Mouse (Mus musculus) telencephalon, adult 2 months (tissue): ENCODE measurements around the gene Sac3d1.

Experiments used
- DNase-seq: peaks from one replicate; pipeline ENCODE4 v3.0.0-alpha.2; 2011; ENCODE audit warnings: low read depth, low spot score

Gene Sac3d1

DNA sequence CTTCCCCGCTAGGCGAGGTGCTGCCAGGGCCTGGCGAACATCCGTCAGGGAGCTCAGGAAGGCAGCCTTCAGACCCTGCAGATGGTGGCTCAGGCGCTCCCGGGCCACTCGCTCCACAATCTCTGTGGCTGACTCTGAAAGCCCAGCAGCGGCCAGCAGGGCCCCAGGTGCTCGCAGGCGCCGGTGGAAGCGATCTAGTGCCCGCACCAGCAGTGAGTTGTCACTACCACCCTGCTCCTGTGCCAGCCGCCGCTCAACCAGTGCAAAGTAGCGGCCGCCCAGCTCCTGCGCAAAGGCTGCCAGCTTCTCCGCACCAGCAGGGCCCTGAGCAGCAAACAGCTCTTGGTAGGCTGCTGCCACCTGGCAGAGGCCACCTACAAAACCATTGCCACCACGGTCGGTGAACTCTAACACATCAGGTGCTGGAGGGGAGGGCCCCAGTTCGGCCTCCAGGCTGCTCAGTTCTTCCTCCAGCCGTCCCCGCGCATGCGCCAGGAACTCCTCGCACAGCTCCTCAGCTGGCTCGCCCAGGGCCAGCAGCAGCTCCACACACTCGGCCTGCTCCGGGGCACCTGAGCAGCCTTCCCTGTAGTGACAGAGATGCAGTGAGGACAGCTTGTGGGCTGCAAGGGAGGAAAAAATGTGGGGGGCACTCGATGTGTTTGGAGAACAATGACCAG is 47.7 kb downstream of the Sac3d1 start:
- no peak for DNase-seq

DNA sequence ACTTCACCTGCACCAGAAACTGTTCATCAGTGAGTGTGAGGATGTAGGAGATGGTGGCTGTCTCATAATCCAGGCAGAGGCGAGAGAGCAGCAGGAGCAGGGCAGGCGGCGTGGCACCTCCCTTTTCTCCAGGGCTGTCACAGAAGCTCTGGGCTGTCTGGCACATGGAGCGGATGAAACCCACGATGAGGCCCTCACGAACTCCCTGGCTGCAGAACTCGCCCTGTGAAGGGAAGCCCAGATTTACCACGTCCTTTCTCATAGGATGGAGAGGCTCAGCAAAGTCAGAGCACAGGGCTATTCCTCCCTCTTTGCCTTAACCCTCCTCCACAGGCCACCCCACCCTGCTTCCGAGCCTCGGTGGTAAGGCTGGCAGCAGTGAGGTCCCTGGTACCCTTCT is 48.6 kb downstream of the Sac3d1 start:
- no peak for DNase-seq

DNA sequence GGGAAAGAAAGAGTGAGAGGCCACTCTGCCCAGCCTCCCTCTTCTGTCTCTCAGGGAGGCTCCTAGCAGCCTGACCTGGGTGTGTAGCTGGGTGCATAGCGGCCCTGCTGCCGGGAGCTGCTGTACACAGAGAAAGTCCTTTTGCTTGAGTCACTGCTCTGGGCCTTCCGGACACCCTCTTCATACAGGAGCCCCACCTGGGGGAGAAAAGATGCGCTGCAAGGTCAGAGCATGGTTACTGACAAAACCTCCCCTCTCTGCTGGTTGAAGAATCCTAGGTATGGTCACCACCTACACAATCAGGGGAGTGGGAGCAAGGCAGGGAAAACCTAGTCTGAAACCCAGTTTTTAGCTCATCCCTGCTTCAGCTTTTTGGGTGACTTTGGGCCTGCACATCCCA is 49.5 kb downstream of the Sac3d1 start:
- DNase-seq: no peak

DNA sequence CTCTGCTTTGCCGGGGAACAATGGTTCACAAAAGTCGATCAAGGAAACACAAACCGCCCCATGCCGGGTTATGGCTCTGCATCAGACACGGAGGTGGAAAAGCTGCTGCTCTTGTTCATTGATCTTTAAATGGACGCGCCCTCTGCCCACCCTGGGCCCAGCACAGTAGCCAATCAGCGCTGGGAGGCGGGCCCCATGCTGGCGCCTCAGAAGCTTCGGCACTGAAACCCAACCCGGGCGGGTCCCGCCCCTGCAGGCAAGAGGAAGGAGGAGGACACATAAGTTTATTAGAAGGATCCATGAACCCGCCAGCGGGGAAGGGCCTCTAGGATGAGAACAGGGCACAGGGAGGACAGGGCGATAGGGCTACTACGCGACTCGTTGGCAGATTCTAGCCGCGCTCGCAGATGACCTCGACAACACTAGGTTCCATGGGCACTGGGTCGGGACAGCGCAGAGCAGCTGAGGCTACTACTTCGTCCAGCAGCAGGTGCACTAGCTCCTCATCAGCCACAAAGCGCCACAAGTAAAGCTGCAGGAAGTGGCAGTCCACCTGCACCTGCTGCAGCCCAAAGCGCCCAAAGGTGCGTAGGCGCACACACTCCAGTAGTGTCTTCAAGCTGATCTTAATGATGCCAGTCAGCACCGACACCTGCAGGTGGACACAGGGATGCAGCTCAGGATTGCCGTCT is 50.6 kb downstream of the Sac3d1 start, which contains the start of gene Tm7sf2:
Gene Tm7sf2, minus strand, starts transcription at position 650 of the 692 bp plus-strand sequence.
- DNase-seq: peak; percentile 72

DNA sequence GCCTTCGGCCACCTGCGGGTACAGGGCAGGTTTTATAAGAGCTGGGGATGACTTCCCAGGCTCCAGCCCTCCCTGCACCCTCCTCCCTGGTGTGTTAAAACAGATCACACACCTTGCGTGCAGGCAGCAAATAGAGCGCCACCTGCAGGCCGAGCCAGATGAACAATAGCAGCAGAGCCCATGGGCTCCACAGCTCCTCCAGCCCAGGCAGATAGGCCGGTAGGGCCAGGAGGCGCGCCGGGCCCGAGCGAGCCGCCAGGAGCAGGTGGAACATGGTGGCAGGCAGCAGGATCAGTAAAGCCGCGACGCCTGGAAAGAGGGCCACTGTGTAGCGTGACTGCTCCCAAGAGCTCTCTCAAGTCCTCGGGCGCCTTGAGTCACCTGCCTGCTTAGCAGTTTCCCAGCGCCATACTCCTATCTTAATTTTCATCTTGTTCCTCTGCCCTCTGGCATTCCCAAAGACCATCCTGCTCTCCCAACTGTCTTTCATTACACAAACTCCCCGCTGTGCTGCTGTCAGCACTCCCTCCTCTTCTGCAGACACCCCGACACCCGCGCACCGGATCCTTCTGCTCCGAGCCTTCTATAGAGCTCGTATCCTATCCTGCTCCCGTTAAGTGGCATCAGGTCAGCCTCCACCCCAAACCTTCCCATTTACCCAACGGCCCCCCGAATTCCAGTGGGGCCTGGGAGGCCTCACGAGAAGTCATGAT is 51.3 kb downstream of the Sac3d1 start:
- DNase-seq: peak; percentile 64

DNA sequence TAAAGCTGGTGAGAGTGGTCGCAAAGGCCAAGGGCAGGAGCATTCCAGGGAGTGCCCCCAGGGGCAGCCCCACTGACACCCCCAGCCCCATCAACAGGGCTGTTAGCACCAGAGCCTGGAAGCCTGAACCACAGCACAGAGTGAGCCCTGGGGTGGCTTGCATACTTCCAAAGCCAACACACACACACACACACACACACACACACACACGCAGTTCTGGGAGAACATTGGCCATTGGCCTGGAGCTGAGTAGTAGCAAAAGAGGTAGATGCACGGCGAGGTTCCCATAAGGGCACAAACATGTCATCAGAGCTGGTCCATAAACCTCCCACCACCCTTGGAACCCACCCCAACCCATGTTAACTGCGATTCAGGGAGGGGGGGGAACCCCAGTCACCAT is 51.9 kb downstream of the Sac3d1 start:
- DNase-seq: no peak
